Mouse (Mus musculus) stomach, postnatal 0 days (tissue): Measurements from ENCODE around the gene Wdr74.

Experiments used
- CTCF ChIP-seq: IDR thresholded peaks from 2 replicates; pipeline ENCODE4 v1.5.1; 2016; ENCODE audit warnings: antibody characterized with exemption, low read depth, mild to moderate bottlenecking, moderate library complexity
- EP300 ChIP-seq: optimal IDR thresholded peaks from 2 replicates; pipeline ENCODE3; 2016; ENCODE audit warnings: antibody characterized with exemption

DNA sequence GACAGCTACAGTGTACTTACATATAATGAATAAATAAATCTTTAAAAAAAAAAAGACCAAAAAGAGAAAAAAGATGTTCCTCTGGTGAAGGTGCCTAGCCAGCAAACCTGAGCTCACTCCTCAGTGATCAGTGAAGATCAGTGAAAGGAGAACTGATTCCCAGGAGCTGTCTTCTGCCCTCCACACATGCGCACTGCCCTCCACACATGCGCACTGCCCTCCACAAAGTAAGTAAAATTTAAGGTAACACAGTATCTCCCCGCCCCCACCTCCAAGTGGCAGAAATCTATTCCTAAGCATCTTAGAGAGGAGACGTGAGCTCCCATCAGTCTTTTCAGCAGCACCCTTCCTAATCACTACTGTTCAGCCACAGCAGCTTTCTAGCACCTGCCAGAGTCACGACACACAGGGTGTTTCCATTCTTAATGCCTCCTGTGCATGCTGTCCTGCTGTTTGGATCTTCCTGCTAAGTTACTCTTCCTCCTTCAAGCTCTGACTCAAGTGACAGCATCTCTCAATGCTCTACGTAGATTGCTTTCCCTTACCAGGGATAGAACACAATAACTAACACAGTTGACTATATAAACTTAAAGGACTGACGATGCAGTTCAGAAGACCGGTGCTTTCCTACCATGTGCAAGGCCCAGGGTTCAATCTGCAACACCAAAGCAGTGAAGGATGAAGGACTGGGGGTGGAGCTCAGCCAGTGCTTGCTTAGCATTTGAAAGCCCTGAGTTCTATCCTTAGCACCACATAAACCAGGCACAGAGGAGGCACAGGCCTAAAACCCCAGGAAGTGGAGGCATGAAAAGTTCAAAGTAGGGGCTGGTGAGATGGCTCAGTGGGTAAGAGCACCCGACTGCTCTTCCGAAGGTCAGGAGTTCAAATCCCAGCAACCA is 19.5 kb upstream of the Wdr74 start:
- no peak for TF ChIP-seq CTCF
- TF ChIP-seq EP300: no peak
